In genomic region chr9:79976789-79977188, GRCm38 (mm10) we compare ENCODE assay signal across 10 mouse cellular contexts. TPM values are rescaled to one million over a fixed set of nuclear protein-coding genes. Genes with fewer than 3 reads are reported as not detected.
DNase-seq lines count a peak whose midpoint lies in the region; ATAC-seq and TF ChIP-seq lines count a peak whose summit lies in the region.
"Had no signal": no experiment of that assay in that cellular context is flagged by ENCODE, and none has a peak within 500 bp of the region (broad histone marks: within the 10 kb centered on the region; RNA-seq: fewer than 3 reads in every experiment).

No protein-coding gene starts in this region.

- H3K9me3 ChIP-seq in stomach, postnatal 0 days (ENCODE audit: control insufficient read depth, low read length) = no peaks in the 10 kb centered on the region

- H3K4me1 ChIP-seq in kidney, adult 2 months (ENCODE audit: control insufficient read depth, insufficient read depth, low read length) = no peaks in the 10 kb centered on the region
- H3K4me1 ChIP-seq in stomach, postnatal 0 days (replicated peaks; ENCODE audit: control insufficient read depth, insufficient read depth) = no peaks in the 10 kb centered on the region

- H3K4me2 ChIP-seq in stomach, postnatal 0 days (replicated peaks; ENCODE audit: low read depth) = peak overlapping the region; percentile 60

- TF ChIP-seq CTCF in kidney, adult 2 months (conservative IDR thresholded peaks at IDR 0.05; ENCODE audit: insufficient read depth, insufficient read length, low read depth, low read length) = no peak
- TF ChIP-seq CTCF in stomach, postnatal 0 days (IDR thresholded peaks at IDR 0.05; ENCODE audit: low read depth) = no peak

- H3K9ac ChIP-seq in stomach, postnatal 0 days (ENCODE audit: low read length) = peak overlapping the region; percentile 63

- intact Hi-C loops in heart, postnatal 10 days (cut with DNase I) = loop anchor here (2.0 to 5.0 kb wide), 2 partner anchors 50 to 104 kb away; no protein-coding TSS in a partner anchor

- no peak for TF ChIP-seq EP300 in stomach, postnatal 0 days (optimal IDR thresholded peaks at IDR 0.05)

- no peaks in the 10 kb centered on the region for H3K36me3 ChIP-seq in kidney, adult 2 months (ENCODE audit: control insufficient read depth, insufficient read depth, low read length)
- no peaks in the 10 kb centered on the region for H3K36me3 ChIP-seq in stomach, postnatal 0 days (ENCODE audit: control insufficient read depth, insufficient read depth, low read length)

- no peak for ATAC-seq in stomach, postnatal 0 days (ENCODE audit: low FRiP score, low TSS enrichment)
- ATAC-seq in megakaryocyte-erythroid progenitor cell, adult 5-6 weeks (replicated peaks; ENCODE audit: low FRiP score, low TSS enrichment, poor library complexity, severe bottlenecking) = no peak

- no peaks in the 10 kb centered on the region for H3K27me3 ChIP-seq in kidney, adult 2 months (replicated peaks; ENCODE audit: control insufficient read depth, insufficient read depth, low read length)
- H3K27me3 ChIP-seq in stomach, postnatal 0 days (ENCODE audit: control insufficient read depth, insufficient read depth, low read length) = no peaks in the 10 kb centered on the region

- no peak for TF ChIP-seq POLR2A in kidney, adult 2 months (IDR thresholded peaks at IDR 0.05; ENCODE audit: low read depth, low read length)

- H3K27ac ChIP-seq in kidney, adult 2 months (ENCODE audit: insufficient read depth, low read depth, low read length) = no peak overlapping the region
- peak overlapping the region; percentile 86 for H3K27ac ChIP-seq in stomach, postnatal 0 days (replicated peaks)

- peak overlapping the region; percentile 14; the same call in 1 of the 2 replicates for H3K4me3 ChIP-seq in kidney, adult 2 months (ENCODE audit: insufficient read depth, low read depth, low read length)
- H3K4me3 ChIP-seq in stomach, postnatal 0 days (ENCODE audit: low read depth, low read length) = peak overlapping the region; percentile 45

- DNase-seq in kidney, adult 2 months = no peak
- no peak for DNase-seq in kidney, postnatal 36 days
- DNase-seq in urinary bladder, adult 2 months (ENCODE audit: low spot score) = peak; percentile 22
- DNase-seq in urinary bladder, adult 18-20 months (ENCODE audit: low spot score in 2 of 2) = no peak
- DNase-seq in heart, postnatal 10 days = peak; percentile 63 to 65
- no peak for DNase-seq in stomach, postnatal 0 days (ENCODE audit: low spot score)
- no peak for DNase-seq in urinary bladder, postnatal 36 days (ENCODE audit: low spot score in 2 of 2)
- DNase-seq: midbrain, embryonic 14.5 days; thymus, postnatal 36 days had no signal

- 58% methylated on average over 8 of the region's 8 CpGs for WGBS in kidney, adult 2 months
- WGBS in stomach, postnatal 0 days = 41% methylated on average over 8 of the region's 8 CpGs

RNA-seq across cellular contexts. Expression of gene Filip1, which starts 35.9 kb away (rescaled TPM):
- 1.5 and 1.8 TPM in 2 replicates for polyA plus RNA-seq in kidney, adult 2 months (2012; rRNA removed)
- polyA plus RNA-seq in urinary bladder, adult 2 months (2012; rRNA removed) = 18.2 and 35.3 TPM in 2 replicates
- 100 to 1,000 TPM; 129 to 143 TPM for total RNA-seq in heart, postnatal 10 days (2021)
- polyA plus RNA-seq in stomach, postnatal 0 days (2015; fragmentation: Nextera tagmentation; extraction: Ambion mirVana) = 7.4 and 9.6 TPM in 2 replicates
- not detected in 2 replicates for total RNA-seq in megakaryocyte-erythroid progenitor cell, adult 5-6 weeks (2014; fragmentation: Nextera tagmentation)
- not detected in 2 replicates for total RNA-seq in megakaryocyte-erythroid progenitor cell, adult 5-6 weeks (2017)

Comparison
In these comparisons a context has a peak if more than half of its experiments do, and no peak if none do; other contexts are left out.
1. DNase-seq: peak in urinary bladder, adult 2 months (single experiment) and heart, postnatal 10 days (2 of 2); none in kidney, adult 2 months (single experiment), kidney, postnatal 36 days (0 of 2), urinary bladder, adult 18-20 months (0 of 2), stomach, postnatal 0 days (single experiment) and urinary bladder, postnatal 36 days (0 of 2).